Mouse (Mus musculus) hindlimb bud, embryonic 11.5 days (tissue): ENCODE results near the gene 6330409D20Rik.
A peak's percentile ranks its signal among the peaks of the same experiment; 100 is the strongest.

ENCODE experiments used
- DNase-seq: peaks from one replicate; pipeline ENCODE4 v3.0.0-alpha.2; 2012; ENCODE audit warnings: low read depth, low spot score; ENCODE audit errors: extremely low spot score

Gene 6330409D20Rik

GRCm38 (mm10) chr2:32727435-32727834 lies 13.4 kb downstream of the 6330409D20Rik start:
- peak; percentile 92 for DNase-seq

GRCm38 (mm10) chr2:32724832-32725790 lies 15.7 kb downstream of the 6330409D20Rik start:
- DNase-seq, result no peak

- no peak for DNase-seq
Observed at GRCm38 (mm10) chr2:32724149-32724548, 16.7 kb downstream of the 6330409D20Rik start.

GRCm38 (mm10) chr2:32722581-32722980 lies 18.2 kb downstream of the 6330409D20Rik start:
- DNase-seq, result no peak

GRCm38 (mm10) chr2:32722046-32722445 lies 18.8 kb downstream of the 6330409D20Rik start:
- DNase-seq, result no peak

- no peak for DNase-seq
Observed at GRCm38 (mm10) chr2:32720681-32721229, 20.1 kb downstream of the 6330409D20Rik start, which contains the start of gene Sh2d3c. Gene Sh2d3c, plus strand, starts transcription at chr2:32721055.

- no peak for DNase-seq
Observed at GRCm38 (mm10) chr2:32720053-32720452, 20.8 kb downstream of the 6330409D20Rik start.

GRCm38 (mm10) chr2:32718761-32719160 lies 22.1 kb downstream of the 6330409D20Rik start:
- DNase-seq, result no peak

- DNase-seq, result no peak
Observed at GRCm38 (mm10) chr2:32714987-32715425, 25.8 kb downstream of the 6330409D20Rik start.

GRCm38 (mm10) chr2:32714117-32714986 lies 26.5 kb downstream of the 6330409D20Rik start:
- no peak for DNase-seq

GRCm38 (mm10) chr2:32712934-32713817 lies 27.6 kb downstream of the 6330409D20Rik start, which contains the start of gene Cdk9:
Gene Cdk9, minus strand, starts transcription at chr2:32713076.
- DNase-seq, result peak; percentile 50

GRCm38 (mm10) chr2:32712586-32712933 lies 28.3 kb downstream of the 6330409D20Rik start:
- no peak for DNase-seq

GRCm38 (mm10) chr2:32712108-32712551 lies 28.7 kb downstream of the 6330409D20Rik start:
- no peak for DNase-seq

- no peak for DNase-seq
Observed at GRCm38 (mm10) chr2:32711301-32712056, 29.3 kb downstream of the 6330409D20Rik start.

- no peak for DNase-seq
Observed at GRCm38 (mm10) chr2:32710425-32710824, 30.4 kb downstream of the 6330409D20Rik start.

- DNase-seq, result no peak
Observed at GRCm38 (mm10) chr2:32709521-32710137, 31.2 kb downstream of the 6330409D20Rik start.

GRCm38 (mm10) chr2:32708643-32709042 lies 32.2 kb downstream of the 6330409D20Rik start:
- no peak for DNase-seq

GRCm38 (mm10) chr2:32706971-32707370 lies 33.8 kb downstream of the 6330409D20Rik start:
- no peak for DNase-seq

GRCm38 (mm10) chr2:32705018-32705417 lies 35.8 kb downstream of the 6330409D20Rik start:
- no peak for DNase-seq
